Mouse (Mus musculus): Measurements from ENCODE around the gene Olfr96.

The Olfr96 gene

GRCm38 (mm10) chr17:37270702-37271092 lies 50.8 kb downstream of the Olfr96 start:
- DNase-seq (ENCODE audit: low spot score in 2 of 2) = no peak

GRCm38 (mm10) chr17:37275626-37276248 lies 55.8 kb downstream of the Olfr96 start:
- DNase-seq (ENCODE audit: low spot score in 2 of 2) = no peak

Measured in urinary bladder, postnatal 4 days (tissue).